In genomic region chr7:132356185-132356584, GRCm38 (mm10) we compare ENCODE assay signal across 14 mouse cellular contexts. TPM values are rescaled to one million over a fixed set of nuclear protein-coding genes. Genes with fewer than 3 reads are reported as not detected.
A peak's percentile ranks its signal among the peaks of the same experiment; 100 is the strongest.
DNase-seq lines count a peak whose midpoint lies in the region; ATAC-seq and TF ChIP-seq lines count a peak whose summit lies in the region.
"Had no signal": no experiment of that assay in that cellular context is flagged by ENCODE, and none has a peak within 500 bp of the region (broad histone marks: within the 10 kb centered on the region; RNA-seq: fewer than 3 reads in every experiment).

No protein-coding gene starts in this region.

- no peak overlapping the region for H3K4me3 ChIP-seq in limb, embryonic 14.5 days (replicated peaks; ENCODE audit: low read length)
- H3K4me3 ChIP-seq: forebrain, embryonic 13.5 days had no signal

- H3K9ac ChIP-seq in limb, embryonic 14.5 days (ENCODE audit: low read depth, low read length, severe bottlenecking), result no peak overlapping the region
- H3K9ac ChIP-seq: forebrain, embryonic 13.5 days had no signal

- peaks cover 11% of the 10 kb centered on the region for H3K4me1 ChIP-seq in limb, embryonic 14.5 days (ENCODE audit: control insufficient read depth, insufficient read depth, low read length)

- 26% methylated on average over 8 of the region's 8 CpGs for WGBS in limb, embryonic 14.5 days

- no peak overlapping the region for H3K4me2 ChIP-seq in limb, embryonic 14.5 days (replicated peaks; ENCODE audit: low read depth, low read length, severe bottlenecking)
- H3K4me2 ChIP-seq: forebrain, embryonic 13.5 days had no signal

- H3K36me3 ChIP-seq in limb, embryonic 14.5 days (ENCODE audit: control insufficient read depth, insufficient read depth, low read length), result no peaks in the 10 kb centered on the region

- intact Hi-C loops in heart, postnatal 25 days (cut with DNase I), result loop anchor here (5.0 kb wide), 1 partner anchor 61 kb away; no protein-coding TSS in a partner anchor

- peak; percentile 69 for ATAC-seq in frontal cortex, adult (ENCODE audit: low TSS enrichment)
- ATAC-seq in limb, embryonic 14.5 days (ENCODE audit: low FRiP score, low read depth), result peak; percentile 90
- ATAC-seq: forebrain, embryonic 13.5 days had no signal

- no peak for DNase-seq in frontal cortex, postnatal 36 days (ENCODE audit: low spot score in 2 of 2)
- peak; percentile 64 to 68 for DNase-seq in spleen, postnatal 36 days (ENCODE audit: low spot score in 2 of 2)
- no peak for DNase-seq in spleen, postnatal 14 days (ENCODE audit: low spot score in 2 of 2)
- peak; percentile 66 for DNase-seq in limb, embryonic 14.5 days (ENCODE audit: low spot score)
- DNase-seq in thymus, postnatal 4 days, result peak; percentile 61
- no peak for DNase-seq in heart, postnatal 25 days (ENCODE audit: low spot score)
- no peak for DNase-seq in cerebellum, adult 11 months
- DNase-seq: cerebellum, postnatal 25 days; heart, postnatal 10 days; kidney, adult 8-10 months; liver had no signal

- no peak overlapping the region for H3K27ac ChIP-seq in limb, embryonic 14.5 days (replicated peaks; ENCODE audit: low read depth, low read length)
- H3K27ac ChIP-seq: forebrain, embryonic 13.5 days; stomach, postnatal 0 days had no signal

- no peaks in the 10 kb centered on the region for H3K27me3 ChIP-seq in limb, embryonic 14.5 days (ENCODE audit: control insufficient read depth, insufficient read depth, low read length)
- H3K27me3 ChIP-seq: forebrain, embryonic 13.5 days had no signal

- H3K9me3 ChIP-seq in limb, embryonic 14.5 days (ENCODE audit: control insufficient read depth, low read length), result no peaks in the 10 kb centered on the region
- H3K9me3 ChIP-seq: forebrain, embryonic 13.5 days had no signal

- TF ChIP-seq POLR2A in limb, embryonic 14.5 days (IDR thresholded peaks at IDR 0.05; ENCODE audit: borderline replicate concordance, extremely low read depth, insufficient read depth, insufficient read length), result no peak

RNA-seq across cellular contexts. Expression of gene Chst15, which starts 39.2 kb away (rescaled TPM):
- 16.1 and 19.1 TPM in 2 replicates for polyA plus RNA-seq in limb, embryonic 14.5 days (2012; rRNA removed)
- 16.4 and 21.7 TPM in 2 replicates for polyA plus RNA-seq in limb, embryonic 14.5 days (2014; fragmentation: Nextera tagmentation; extraction: Ambion mirVana)
- total RNA-seq in heart, postnatal 25 days (2021), result 1 to 10 TPM; 7.8 to 9.5 TPM

Comparison
In these comparisons a context has a peak if more than half of its experiments do, and no peak if none do; other contexts are left out.
1. DNase-seq: peak in spleen, postnatal 36 days (2 of 2), limb, embryonic 14.5 days (single experiment) and thymus, postnatal 4 days (single experiment); none in frontal cortex, postnatal 36 days (0 of 2), spleen, postnatal 14 days (0 of 2), heart, postnatal 25 days (single experiment) and cerebellum, adult 11 months (single experiment).